Mouse (Mus musculus) CD8-positive naive resting alpha-beta T cell, adult 2 months (primary cell): ENCODE results near the gene Ube2r2.

Experiments
- DNase-seq, 2 experiments: peaks; one replicate each; pipeline ENCODE4 v3.0.0; 2022; ENCODE audit warnings: low read depth in 2 of 2, low spot score in 2 of 2

Gene Ube2r2

DNA sequence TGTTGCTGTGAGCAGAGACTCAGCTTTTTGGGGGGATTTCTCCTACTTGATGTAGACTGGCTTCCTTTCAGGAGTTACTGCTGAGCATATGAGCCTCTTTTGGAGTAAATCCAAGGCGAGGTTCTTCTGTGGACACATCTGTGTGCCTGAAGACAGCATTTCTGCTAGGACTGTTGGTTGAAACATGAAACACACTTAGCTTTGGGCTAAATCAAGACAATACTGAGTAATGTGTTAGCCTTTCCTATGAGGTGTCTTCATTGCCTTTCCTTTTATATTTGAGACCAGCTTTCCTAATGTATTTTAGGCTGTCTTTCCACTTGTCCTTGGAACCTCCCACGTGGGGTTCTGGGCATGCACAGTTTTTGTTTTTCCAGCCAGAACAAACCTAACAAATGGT is 39.1 kb downstream of the Ube2r2 start:
- no peak for DNase-seq

DNA sequence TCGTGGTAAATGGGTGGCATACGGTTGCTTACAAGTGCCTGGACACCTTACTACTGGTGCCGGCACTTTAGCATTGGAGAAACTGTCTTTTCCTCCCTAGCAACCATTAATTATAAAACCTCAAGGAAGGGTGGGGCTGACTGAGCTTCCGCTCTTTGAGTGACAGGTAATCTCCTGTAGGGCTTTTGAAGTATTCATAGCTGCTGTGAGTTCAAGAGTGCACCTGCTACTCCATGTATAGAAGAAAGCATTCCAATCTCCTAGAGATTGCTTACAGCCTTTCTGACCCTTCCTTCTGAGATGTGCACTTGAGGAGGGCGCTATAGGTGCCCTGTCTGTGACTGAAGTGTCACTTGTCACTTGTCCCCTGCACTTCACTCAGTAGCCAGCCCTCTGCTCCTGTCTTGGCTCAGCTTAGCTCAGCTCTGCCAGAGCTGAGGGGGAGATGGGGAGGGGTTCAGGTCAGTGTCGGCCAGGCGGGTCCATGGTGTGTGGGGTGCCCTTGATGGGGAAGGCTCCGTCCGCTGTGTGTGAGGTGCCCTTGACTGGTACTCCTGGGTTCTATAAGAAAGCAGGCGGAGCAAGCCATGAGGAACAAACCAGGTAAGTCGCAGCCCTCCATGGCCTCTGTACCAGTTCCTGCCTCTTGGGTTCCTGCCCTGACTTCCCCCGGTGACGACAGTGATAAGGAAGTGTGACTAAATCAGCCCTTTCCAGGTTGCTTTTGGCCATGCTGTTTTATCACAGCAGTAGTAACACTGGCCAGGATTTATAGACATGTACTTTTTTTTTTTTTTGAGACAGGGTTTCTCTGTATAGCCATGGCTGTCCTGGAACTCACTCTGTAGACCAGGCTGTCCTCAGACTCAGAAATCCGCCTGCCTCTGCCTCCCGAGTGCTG is 44.5 kb downstream of the Ube2r2 start:
- DNase-seq: no peak

DNA sequence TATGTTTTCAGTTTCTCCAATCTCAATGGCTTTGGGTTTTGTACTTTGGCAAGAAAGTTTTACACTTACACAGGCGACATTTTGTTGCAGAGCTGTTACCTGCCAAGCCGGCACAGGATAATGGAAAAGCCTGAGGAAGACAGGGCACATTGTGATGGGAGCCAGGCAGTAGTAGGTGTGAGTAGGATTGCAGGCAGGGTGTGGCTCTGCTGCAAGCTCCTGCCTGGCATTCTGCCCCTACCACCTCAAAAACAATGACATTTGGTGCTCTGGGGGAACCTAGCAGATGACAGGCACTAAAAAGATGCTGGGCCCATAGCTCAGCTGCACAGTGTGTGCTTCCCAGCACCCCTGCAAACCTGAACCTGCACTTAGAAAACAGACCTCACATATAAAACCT is 54.3 kb downstream of the Ube2r2 start:
- DNase-seq: no peak

DNA sequence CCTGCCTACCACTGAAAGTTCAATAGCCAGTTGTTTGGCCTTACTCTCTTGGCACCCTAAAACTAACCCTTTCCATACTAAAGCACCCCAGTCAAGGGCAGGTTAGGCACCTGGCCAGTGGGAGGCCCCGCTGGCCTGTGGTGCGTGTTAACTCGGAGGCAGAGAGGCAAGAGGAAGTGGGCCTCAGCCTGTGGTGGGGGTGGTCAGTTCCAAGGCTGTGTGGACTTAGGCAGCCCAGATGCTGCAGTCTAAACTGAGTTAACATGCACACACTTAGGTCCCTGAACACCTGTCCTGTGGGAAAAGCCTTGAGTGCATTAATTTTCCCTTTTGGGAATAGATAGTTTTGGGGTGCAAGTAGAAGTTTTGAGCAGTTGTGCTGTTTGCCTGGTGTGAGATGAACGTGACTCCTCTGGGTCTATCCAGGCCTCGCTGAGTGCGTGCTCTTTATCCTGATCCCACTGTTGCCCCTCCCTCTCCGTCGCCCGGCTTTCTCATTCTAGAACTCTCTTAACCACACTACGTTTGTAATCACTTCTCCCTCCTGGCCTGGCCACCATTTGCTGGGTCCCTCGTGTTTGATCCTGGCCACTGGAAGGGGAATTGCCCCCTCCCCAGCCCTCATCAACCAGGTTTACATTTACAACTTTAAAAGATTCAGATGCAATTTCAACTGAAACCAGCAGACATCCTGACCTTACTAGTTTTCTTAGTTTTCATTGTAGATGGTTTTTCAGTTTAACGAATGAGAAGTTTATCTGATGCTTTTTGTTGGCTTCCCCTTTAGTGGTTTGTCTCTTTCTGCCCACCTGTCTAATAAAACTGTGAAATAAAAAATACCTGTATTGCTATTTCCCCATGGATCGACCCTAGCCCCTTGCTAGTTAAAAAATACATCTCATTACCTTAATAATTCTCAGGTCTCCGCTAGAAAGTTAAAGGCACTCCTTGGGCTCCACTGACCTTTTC is 57.3 kb downstream of the Ube2r2 start:
- DNase-seq: no peak

DNA sequence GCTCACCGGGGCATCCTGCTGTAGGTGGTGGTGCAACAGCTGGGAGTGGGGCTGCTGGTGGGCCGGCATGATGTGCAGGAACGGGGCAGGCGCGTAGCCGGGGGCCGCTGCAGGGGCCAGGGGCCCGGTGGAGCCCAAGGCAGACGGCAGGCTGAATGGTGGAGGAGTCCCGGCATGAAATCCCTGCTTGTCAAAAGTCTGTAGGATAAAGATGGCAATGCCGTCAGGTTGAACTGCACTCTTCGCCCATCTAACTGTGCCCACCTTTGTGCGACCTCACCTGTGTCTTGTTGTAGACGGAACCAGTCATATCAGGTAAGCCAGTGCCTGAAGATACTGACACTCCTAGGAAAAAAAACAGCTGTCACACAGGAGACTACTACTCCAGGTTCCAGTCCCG is 59.8 kb downstream of the Ube2r2 start:
- no peak for DNase-seq

DNA sequence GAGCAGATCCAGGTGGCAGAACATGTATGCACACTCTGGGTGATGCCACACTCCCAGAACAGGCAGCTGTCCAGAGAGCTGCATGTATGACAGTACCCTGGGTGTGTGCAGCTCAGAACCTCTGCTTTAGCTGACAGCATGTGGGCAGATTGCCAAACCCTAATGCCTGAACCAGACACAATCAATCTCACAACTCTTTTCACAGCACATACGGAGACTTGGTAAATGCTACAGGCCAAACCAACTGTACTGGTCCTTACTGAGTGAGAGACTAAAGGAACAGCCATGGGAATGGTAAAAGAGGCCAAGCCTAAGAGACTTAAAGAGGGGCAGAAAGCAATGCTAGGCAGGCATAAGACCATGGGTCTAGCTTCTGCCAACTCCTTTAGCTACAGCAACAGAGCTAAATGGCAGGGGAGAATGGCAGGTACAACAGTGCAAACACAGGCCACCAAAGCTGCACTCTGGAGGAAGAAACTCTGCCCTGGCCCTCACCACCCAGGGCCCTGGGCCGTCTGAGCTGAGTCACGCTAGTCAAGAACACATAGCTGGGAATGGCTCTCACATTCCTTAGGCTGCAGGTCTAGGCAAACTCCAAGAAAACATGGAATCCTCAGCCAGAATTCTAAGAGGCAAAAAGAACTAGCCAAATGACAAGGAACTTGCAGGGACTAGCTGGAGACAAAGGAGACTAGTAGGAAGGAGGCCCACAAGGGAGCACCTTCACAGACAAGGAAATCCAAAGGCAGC is 61.5 kb downstream of the Ube2r2 start:
- no peak for DNase-seq

DNA sequence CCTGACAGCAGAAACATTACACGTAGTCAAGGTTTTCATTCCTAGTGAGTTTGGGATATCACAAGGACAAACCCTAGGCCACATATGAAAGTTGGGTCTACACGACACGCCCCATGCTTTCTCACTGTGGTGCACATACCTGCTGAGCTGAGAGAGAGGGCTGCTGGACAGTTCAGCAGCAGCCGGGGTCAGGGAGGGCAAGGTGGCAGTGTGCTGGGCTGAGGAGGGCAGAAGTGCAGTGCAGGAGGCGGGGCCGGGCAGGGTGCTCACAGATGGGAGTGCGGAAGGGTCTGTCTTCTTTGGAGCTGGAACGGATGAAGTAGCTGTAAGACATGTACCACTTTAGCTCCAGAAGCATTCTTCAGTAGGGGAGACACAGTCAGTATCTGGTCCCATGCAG is 66.6 kb downstream of the Ube2r2 start:
- no peak for DNase-seq

DNA sequence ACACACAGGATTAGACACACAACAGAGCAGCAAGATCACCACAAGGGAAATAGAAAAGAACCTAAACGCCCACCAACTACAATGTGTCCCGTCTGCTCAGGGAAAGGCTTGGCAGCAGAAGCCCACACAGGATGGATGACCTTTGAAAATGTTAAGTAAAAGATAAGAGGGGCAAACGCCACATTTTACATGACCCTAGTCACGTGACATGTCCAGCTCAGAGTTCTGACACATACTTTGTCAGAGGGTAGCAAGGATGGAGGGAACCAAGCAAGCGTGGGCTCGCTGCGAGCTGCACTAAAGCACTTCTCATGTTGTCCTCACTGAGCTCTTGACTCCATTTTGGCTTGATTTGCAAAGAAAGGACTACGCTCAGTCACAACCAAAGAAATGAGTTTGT is 70.2 kb downstream of the Ube2r2 start:
- no peak for DNase-seq

DNA sequence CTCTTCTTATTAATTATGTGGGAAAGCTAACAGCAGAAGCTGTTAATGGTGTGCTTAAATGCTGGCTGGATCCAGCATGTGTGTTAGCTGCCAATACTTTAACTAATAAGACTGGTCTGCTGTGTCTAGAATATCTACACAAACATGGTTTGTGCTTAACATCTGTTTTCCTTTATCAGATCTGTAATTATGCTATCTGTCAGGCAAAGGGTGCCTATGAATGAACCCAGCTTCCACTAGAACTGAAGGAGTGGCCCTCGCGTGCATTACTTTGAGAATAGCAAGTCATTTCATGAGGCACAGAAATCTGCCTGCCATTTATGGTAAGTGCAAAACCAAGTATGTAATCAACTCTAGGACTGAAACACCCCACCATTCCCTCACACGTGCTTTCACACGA is 72.5 kb downstream of the Ube2r2 start:
- no peak for DNase-seq

DNA sequence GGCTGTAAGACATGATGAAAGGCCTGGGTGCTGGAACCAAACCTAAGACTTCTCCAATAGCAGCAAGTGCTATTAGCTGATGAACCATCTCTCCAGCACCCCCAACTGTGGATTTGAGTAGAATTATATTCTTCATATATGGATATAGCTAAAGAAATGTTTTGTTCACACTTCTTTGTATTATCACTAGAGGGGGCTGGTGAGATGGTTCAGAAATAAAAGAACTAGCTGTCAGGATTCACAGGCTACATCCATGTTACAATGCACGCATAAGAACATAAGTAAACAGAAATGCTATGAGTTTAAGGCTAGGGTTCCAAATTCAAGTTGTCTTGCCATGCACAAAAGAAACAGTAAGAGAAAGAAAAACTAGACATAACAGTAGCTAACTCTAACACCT is 89.9 kb downstream of the Ube2r2 start:
- peak in 1 of 2 experiments; percentile 5 for DNase-seq

DNA sequence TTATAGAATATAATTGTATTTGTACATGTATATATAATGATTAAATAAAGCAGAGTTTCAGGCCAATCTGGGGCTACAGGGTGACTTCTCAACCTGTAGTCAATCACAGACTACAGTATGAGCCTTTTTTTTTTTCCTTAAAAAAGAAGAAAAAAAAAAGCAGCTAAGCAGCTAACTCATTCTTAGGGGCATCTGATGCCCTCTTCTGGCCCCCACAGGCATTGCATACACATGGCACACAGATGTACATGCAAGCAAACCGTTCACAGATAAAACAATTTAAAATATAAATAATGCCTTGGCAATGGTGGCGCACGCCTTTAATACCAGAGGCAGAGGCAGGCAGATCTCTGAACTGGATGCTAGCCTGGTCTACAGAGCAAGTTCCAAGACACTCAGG is 90.8 kb downstream of the Ube2r2 start:
- DNase-seq: peak; percentile 11 to 49

DNA sequence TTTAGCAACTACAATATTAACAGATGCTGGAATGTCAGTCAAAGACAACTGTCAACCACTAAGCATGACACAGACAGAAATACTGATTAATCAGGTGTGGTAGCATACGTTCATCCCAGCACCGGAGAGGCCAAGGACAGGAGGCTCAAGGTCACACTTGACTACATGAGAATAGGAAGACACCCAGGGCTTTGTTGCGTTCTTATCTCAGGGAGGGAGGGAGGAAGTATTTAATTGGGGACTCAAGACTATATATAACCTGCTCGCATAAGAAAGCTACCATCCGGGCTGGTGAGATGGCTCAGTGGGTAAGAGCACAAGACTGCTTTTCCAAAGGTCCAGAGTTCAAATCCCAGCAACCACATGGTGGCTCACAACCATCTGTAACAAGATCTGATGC is 100.1 kb downstream of the Ube2r2 start:
- DNase-seq: no peak

DNA sequence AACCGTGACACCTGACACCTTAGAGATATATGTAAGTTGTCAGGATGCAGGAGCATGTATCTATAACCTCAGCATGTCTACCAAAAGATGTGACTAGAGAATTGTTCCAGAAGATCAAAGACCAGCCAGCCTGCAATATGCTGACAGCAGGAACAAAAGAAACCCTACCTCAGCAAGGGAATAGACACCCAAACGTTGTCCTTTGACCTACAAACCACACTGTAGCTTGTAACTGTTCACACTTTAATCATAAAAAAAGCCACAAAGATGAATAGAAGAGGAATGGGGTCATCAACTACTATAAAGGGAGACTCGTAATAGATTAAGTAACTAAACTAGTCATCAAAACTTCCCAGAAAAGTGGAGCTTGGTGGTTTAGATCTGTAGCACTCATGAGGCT is 105.4 kb downstream of the Ube2r2 start:
- DNase-seq: no peak
